Mouse (Mus musculus) heart, adult 2 months (tissue): ENCODE data around the gene Slc35c2.

ENCODE experiments used
- CTCF ChIP-seq: fragments of 200-600 bp; IDR thresholded peaks from 2 replicates; pipeline ENCODE4 v1.8.1; 2022; ENCODE audit warnings: antibody characterized with exemption, mild to moderate bottlenecking, moderate library complexity
- EP300 ChIP-seq: fragments of 200-500 bp; IDR thresholded peaks from 2 replicates; pipeline ENCODE4 v1.6.1; 2011; ENCODE audit warnings: low read depth, low read length, control low read depth; ENCODE audit not compliant: insufficient read depth

- TF ChIP-seq CTCF: no peak
- TF ChIP-seq EP300: no peak
Measured at GRCm38 (mm10) chr2:165242575-165242974, 45.1 kb downstream of the Slc35c2 start.
